Mouse (Mus musculus) CD4-positive naive resting alpha-beta T cell, adult 76 days (primary cell): ENCODE data around the gene Gdf11. TPM values are rescaled to one million over a fixed set of nuclear protein-coding genes. Genes with fewer than 3 reads are reported as not detected.

Source experiments
- total RNA-seq: library from RNA; stranded (reverse); gene quantifications from one replicate; pipeline ENCODE4 v1.2.4, GENCODE M21; 2023

Gene Gdf11
- total RNA-seq = 10.7 TPM

GRCm38 (mm10) chr10:128891296-128892094, at the start of gene Gdf11:
Gene Gdf11 (minus strand): TSS chr10:128891718.

GRCm38 (mm10) chr10:128933574-128933973, 42.1 kb upstream of the Gdf11 start, which contains the start of gene Itga7:
Gene Itga7 (plus strand): TSS chr10:128933818.

GRCm38 (mm10) chr10:128923935-128924334, 32.4 kb upstream of the Gdf11 start, which contains the start of gene Bloc1s1:
Gene Bloc1s1 (minus strand): TSS chr10:128924035.

GRCm38 (mm10) chr10:128922822-128923012, 31.2 kb upstream of the Gdf11 start, which contains the start of gene Rdh5:
Gene Rdh5 (minus strand): TSS chr10:128922888.

GRCm38 (mm10) chr10:128900698-128901097, 9.2 kb upstream of the Gdf11 start, which contains the start of gene Cd63:
Gene Cd63 (plus strand): TSS chr10:128900989.

Other genes starting within 250 kb of the Gdf11 start
- gene Ikzf4, start 245.7 kb downstream of the Gdf11 start, total RNA-seq = 9.6 TPM
- 10.1 TPM for gene Suox, start 217.6 kb downstream of the Gdf11 start, total RNA-seq
- gene Rab5b, start 195.5 kb downstream of the Gdf11 start, total RNA-seq = 32.6 TPM
- not detected for gene Pmel, start 187.5 kb downstream of the Gdf11 start, total RNA-seq
- 32.6 TPM for gene Cdk2, start 186.7 kb downstream of the Gdf11 start, total RNA-seq
- 837 TPM for gene Dgka, start 146.9 kb downstream of the Gdf11 start, total RNA-seq
- gene Pym1, start 143.8 kb downstream of the Gdf11 start, total RNA-seq = 82.4 TPM
- gene Mmp19, start 100.8 kb downstream of the Gdf11 start, total RNA-seq = 0.32 TPM
- 57.9 TPM for gene Dnajc14, start 87.7 kb downstream of the Gdf11 start, total RNA-seq
- 6.4 TPM for gene Tmem198b, start 87.3 kb downstream of the Gdf11 start, total RNA-seq
- 50.3 TPM for gene Sarnp, start 74.4 kb downstream of the Gdf11 start, total RNA-seq
- 15.3 TPM for gene Ormdl2, start 70.1 kb downstream of the Gdf11 start, total RNA-seq
- 1.9 TPM for gene Cd63, start 9.3 kb upstream of the Gdf11 start, total RNA-seq
- gene Rdh5, start 31.2 kb upstream of the Gdf11 start, total RNA-seq = 13.7 TPM
- 53.3 TPM for gene Bloc1s1, start 32.3 kb upstream of the Gdf11 start, total RNA-seq
- 14.3 TPM for gene Itga7, start 42.1 kb upstream of the Gdf11 start, total RNA-seq
- not detected for gene Mettl7b, start 69.3 kb upstream of the Gdf11 start, total RNA-seq
- 1.7 TPM for gene Olfr9, start 97.7 kb upstream of the Gdf11 start, total RNA-seq
- gene Olfr763, start 119.1 kb upstream of the Gdf11 start, total RNA-seq = 0.23 TPM
- gene Olfr764-ps1, start 148.2 kb upstream of the Gdf11 start, total RNA-seq = not detected
- gene Olfr765, start 158.3 kb upstream of the Gdf11 start, total RNA-seq = not detected
- gene Olfr766-ps1, start 177.3 kb upstream of the Gdf11 start, total RNA-seq = not detected
- gene Olfr767, start 191.2 kb upstream of the Gdf11 start, total RNA-seq = not detected
- gene Olfr768, start 207.7 kb upstream of the Gdf11 start, total RNA-seq = not detected
- not detected for gene Olfr769, start 226.1 kb upstream of the Gdf11 start, total RNA-seq
- gene Olfr770, start 247.3 kb upstream of the Gdf11 start, total RNA-seq = not detected